Mouse (Mus musculus) duodenum, adult 2 months (tissue): Measurements from ENCODE around the gene Fam49a. TPM values are rescaled to one million over a fixed set of nuclear protein-coding genes. Genes with fewer than 3 reads are reported as not detected.

Experiments used
- polyA plus RNA-seq: library from polyadenylated mRNA; depleted of rRNA; stranded (reverse); fragments of >200 nt; gene quantifications from 2 replicates; pipeline ENCODE4 v1.2.3, GENCODE M21; 2012; ENCODE audit warnings: low replicate concordance; rRNA removed

Gene Fam49a
- 0.62 and 1.4 TPM in 2 replicates for polyA plus RNA-seq

DNA sequence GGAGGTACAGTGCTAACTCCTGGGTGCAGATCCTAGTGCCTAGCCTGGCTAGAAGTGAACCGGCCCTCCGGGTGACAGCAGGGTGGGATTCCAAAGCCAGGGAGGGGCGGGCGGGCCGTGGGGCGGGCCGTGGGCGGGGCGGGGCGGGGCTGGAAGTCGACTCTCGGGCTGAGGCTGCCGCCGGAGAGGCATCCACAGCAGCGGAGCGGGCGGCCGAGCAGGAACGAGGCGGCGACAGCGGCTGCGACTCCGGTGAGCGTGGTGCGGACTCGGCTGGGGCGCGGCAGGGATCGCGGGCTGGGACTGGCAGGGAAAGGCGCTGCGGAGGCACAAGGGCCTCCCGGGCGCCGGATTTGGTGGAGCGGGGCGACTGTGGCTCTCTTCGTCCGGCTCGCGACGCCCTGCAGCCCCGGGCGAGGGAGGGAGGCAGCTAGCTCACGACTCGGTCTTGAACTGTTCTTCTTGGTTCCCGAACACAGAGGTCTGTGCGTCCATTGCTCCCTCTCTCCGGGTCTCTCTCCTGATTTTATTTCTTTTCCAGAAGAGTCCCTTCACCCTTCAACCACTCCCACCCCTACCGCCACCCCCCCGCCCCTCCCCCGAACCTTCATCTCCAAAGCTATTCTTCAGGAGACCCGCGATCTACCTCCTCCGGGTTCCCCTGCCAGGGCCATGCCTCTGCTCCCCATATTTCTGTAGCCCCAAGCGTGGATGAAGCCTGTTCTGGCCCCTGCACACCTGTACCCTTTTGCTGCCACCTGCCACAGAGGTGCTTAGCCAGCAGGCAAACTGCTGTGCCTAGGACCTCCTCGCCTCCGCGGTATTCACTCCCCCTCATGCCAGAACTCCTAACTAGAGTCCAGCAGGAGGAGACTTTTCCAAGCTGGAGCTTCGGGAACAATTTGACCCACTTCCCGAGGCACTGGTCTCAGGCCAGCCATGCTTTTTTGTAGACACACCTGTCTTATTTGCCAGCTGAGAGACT, at the start of gene Fam49a:
Gene Fam49a, plus strand, starts transcription at position 153 of the 985 bp plus-strand sequence.

